Mouse (Mus musculus) forebrain, embryonic 15.5 days (tissue): ENCODE data around the gene Ccm2l. TPM values are rescaled to one million over a fixed set of nuclear protein-coding genes. Genes with fewer than 3 reads are reported as not detected.

Source experiments
- ATAC-seq: fragments of 200-750 bp; cut with Nextera tagmentation; replicated peaks from 2 replicates; pipeline ENCODE4 v1.8.0; 2017; ENCODE audit warnings: mild to moderate bottlenecking, moderate TSS enrichment, moderate library complexity
- H3K27ac ChIP-seq: fragments of 300-500 bp; sonication (generic); replicated peaks from 2 replicates; pipeline ENCODE4 v1.5.1; 2015; ENCODE audit warnings: mild to moderate bottlenecking, inconsistent platforms
- H3K27me3 ChIP-seq: fragments of 300-500 bp; sonication (generic); 2 replicates; pipeline ENCODE4 v1.6.1; 2015; ENCODE audit warnings: inconsistent platforms
- H3K36me3 ChIP-seq: fragments of 300-500 bp; sonication (generic); 2 replicates; pipeline ENCODE4 v1.6.1; 2015; ENCODE audit warnings: mild to moderate bottlenecking, inconsistent platforms
- H3K4me1 ChIP-seq: fragments of 300-500 bp; sonication (generic); 2 replicates; pipeline ENCODE4 v1.6.1; 2015; ENCODE audit warnings: inconsistent platforms
- H3K4me2 ChIP-seq: fragments of 300-500 bp; sonication (generic); replicated peaks from 2 replicates; pipeline ENCODE4 v1.6.1; 2015; ENCODE audit warnings: mild to moderate bottlenecking, inconsistent platforms
- H3K4me3 ChIP-seq: fragments of 300-500 bp; sonication (generic); 2 replicates; pipeline ENCODE4 v1.5.1; 2015; ENCODE audit warnings: mild to moderate bottlenecking, inconsistent platforms
- H3K9ac ChIP-seq: fragments of 300-500 bp; sonication (generic); replicated peaks from 2 replicates; pipeline ENCODE4 v1.6.1; 2015; ENCODE audit warnings: mild to moderate bottlenecking, inconsistent platforms
- H3K9me3 ChIP-seq: fragments of 300-500 bp; sonication (generic); 2 replicates; pipeline ENCODE4 v1.6.1; 2016; ENCODE audit warnings: inconsistent platforms
- WGBS: fragments of 180-500 bp; shearing (Covaris S2); methylation state at CpG from one replicate; pipeline ENCODE4 v1.1.7; 2015; ENCODE audit warnings: mixed read lengths; 5-methylcytosine and 5-hydroxymethylcytosine counted together
- polyA plus RNA-seq: library from polyadenylated mRNA; unstranded; fragments of >200 nt; fragmentation: Nextera tagmentation; extraction: Ambion mirVana; gene quantifications from 2 replicates; pipeline ENCODE4 v1.2.1, GENCODE M21; 2015

Gene Ccm2l
- polyA plus RNA-seq, 1 experiment from 2014 or later, result 1.1 TPM

GRCm38 (mm10) chr2:153081866-153082265 lies 16.1 kb downstream of the Ccm2l start:
- no peak overlapping the region for H3K27ac ChIP-seq
- H3K4me2 ChIP-seq, result no peak overlapping the region
- no peak overlapping the region for H3K4me3 ChIP-seq
- H3K4me1 ChIP-seq, result no peaks in the 10 kb centered on the region
- no peak for ATAC-seq
- no peak overlapping the region for H3K9ac ChIP-seq
- no peaks in the 10 kb centered on the region for H3K36me3 ChIP-seq
- WGBS, result 85% methylated on average over 6 of the region's 6 CpGs
- H3K9me3 ChIP-seq, result no peaks in the 10 kb centered on the region
- H3K27me3 ChIP-seq, result no peaks in the 10 kb centered on the region

GRCm38 (mm10) chr2:153083275-153083674 lies 17.5 kb downstream of the Ccm2l start:
- 82% methylated on average over 8 of the region's 8 CpGs for WGBS
- ATAC-seq, result no peak
- Histone ChIP-seq H3K27me3 (no peaks in the 10 kb centered on the region), H3K9ac (no peak overlapping the region), H3K27ac (no peak overlapping the region), H3K4me2 (no peak overlapping the region), H3K36me3 (no peaks in the 10 kb centered on the region), H3K9me3 (no peaks in the 10 kb centered on the region), H3K4me3 (no peak overlapping the region), H3K4me1 (no peaks in the 10 kb centered on the region)

DNA sequence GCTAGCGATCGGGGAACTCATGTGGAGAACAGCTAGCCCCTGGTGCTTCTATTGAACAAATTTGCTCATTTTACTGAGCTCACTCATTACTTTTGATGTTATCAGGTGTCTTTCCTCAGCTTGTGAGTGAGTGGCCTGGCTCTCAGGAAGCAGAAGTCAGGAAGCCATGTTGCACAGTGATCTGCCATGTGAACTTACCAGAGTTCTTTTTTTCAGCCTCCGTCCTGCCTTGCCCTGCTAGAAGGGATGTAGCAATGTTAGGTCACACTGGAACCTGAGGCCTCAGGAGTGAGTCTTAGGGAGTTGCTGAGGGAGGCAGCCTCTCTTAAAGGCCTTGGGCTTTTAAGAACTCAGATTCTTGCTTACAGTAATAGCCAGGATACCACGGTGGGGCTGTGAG lies 18.1 kb downstream of the Ccm2l start:
- no peaks in the 10 kb centered on the region for H3K4me1 ChIP-seq
- no peak overlapping the region for H3K9ac ChIP-seq
- no peaks in the 10 kb centered on the region for H3K27me3 ChIP-seq
- no peak overlapping the region for H3K27ac ChIP-seq
- 83% methylated on average over 4 of the region's 4 CpGs for WGBS
- no peak for ATAC-seq
- H3K4me2 ChIP-seq, result no peak overlapping the region
- H3K4me3 ChIP-seq, result no peak overlapping the region
- H3K36me3 ChIP-seq, result no peaks in the 10 kb centered on the region
- no peaks in the 10 kb centered on the region for H3K9me3 ChIP-seq

DNA sequence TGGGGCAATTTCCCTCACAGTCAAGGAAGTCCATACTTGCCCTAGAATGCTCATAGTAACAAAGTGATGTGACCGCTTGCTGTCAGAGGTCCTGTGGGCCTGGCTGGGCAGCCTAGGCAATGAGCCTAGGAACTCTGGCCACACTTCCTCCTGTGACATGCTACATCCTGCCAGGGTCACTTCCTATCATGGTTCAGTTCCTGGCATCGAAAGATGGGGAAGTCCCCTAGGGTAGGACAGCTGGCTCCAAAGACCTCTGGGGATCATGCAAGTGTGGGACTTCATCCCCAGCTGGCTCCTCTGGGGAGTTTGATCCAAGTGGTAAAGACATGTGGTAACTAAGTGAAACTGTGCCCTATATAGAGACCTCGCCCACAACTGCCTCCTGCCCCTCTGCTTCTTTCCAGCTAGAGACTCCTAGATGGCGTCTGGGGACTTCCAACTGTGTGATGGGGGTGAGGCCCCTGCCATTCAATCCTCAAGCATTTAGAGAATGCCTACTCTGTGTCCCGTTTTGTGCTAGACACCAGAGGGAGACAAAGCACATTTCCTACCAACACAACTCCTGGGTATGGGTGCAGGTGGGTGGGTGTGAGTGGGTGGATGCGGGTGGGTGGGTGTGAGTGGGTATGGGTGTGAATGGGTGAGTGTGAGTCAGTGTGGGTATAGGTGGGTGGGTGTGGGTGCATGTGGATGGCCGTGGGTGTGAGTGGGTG lies 18.7 kb downstream of the Ccm2l start:
- ATAC-seq, result no peak
- Histone ChIP-seq H3K4me1 (no peaks in the 10 kb centered on the region), H3K4me3 (no peak overlapping the region), H3K36me3 (no peaks in the 10 kb centered on the region), H3K9me3 (no peaks in the 10 kb centered on the region), H3K9ac (no peak overlapping the region), H3K27me3 (no peaks in the 10 kb centered on the region), H3K4me2 (no peak overlapping the region), H3K27ac (no peak overlapping the region)
- 70% methylated on average over 7 of the region's 7 CpGs for WGBS

- ATAC-seq, result no peak
- H3K9ac ChIP-seq, result no peak overlapping the region
- H3K4me1 ChIP-seq, result no peaks in the 10 kb centered on the region
- H3K4me2 ChIP-seq, result no peak overlapping the region
- no peaks in the 10 kb centered on the region for H3K9me3 ChIP-seq
- WGBS, result 95% methylated on average over 6 of the region's 6 CpGs
- no peaks in the 10 kb centered on the region for H3K36me3 ChIP-seq
- H3K4me3 ChIP-seq, result no peak overlapping the region
- H3K27me3 ChIP-seq, result no peaks in the 10 kb centered on the region
- H3K27ac ChIP-seq, result no peak overlapping the region
These were observed 19.8 kb downstream of the Ccm2l start for GRCm38 (mm10) chr2:153085556-153085955.

- 86% methylated on average over 4 of the region's 4 CpGs for WGBS
- no peaks in the 10 kb centered on the region for H3K9me3 ChIP-seq
- H3K27me3 ChIP-seq, result no peaks in the 10 kb centered on the region
- no peaks in the 10 kb centered on the region for H3K36me3 ChIP-seq
- no peak overlapping the region for H3K27ac ChIP-seq
- no peak overlapping the region for H3K4me2 ChIP-seq
- H3K4me3 ChIP-seq, result no peak overlapping the region
- no peak overlapping the region for H3K9ac ChIP-seq
- H3K4me1 ChIP-seq, result no peaks in the 10 kb centered on the region
- no peak for ATAC-seq
These were observed 20.4 kb downstream of the Ccm2l start for GRCm38 (mm10) chr2:153086166-153086565.

GRCm38 (mm10) chr2:153087091-153087490 lies 21.3 kb downstream of the Ccm2l start:
- Histone ChIP-seq H3K27me3 (no peaks in the 10 kb centered on the region), H3K36me3 (no peaks in the 10 kb centered on the region), H3K4me1 (no peaks in the 10 kb centered on the region), H3K9me3 (no peaks in the 10 kb centered on the region), H3K27ac (no peak overlapping the region), H3K9ac (no peak overlapping the region), H3K4me3 (no peak overlapping the region), H3K4me2 (no peak overlapping the region)
- 81% methylated on average over 10 of the region's 10 CpGs for WGBS
- no peak for ATAC-seq

DNA sequence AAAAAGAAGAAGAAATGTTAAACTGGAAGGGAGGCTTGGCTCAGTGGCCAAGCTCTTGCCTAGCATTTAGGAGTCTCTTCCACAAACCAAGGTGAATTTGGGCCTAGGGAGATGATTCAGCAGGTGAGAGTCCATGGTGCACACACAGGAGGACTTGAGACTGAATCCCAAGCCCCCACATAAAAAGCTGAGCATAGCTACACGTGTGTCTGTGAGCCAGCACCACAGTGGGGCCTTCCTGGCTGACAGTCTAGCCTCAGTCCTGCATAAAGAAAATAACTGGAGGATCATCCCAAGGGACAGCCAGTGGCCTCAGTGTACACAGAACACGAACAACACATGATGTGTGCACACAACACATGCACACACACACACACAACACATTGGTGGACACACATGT lies 23.6 kb downstream of the Ccm2l start:
- Histone ChIP-seq H3K4me3 (no peak overlapping the region), H3K27me3 (no peaks in the 10 kb centered on the region), H3K4me2 (no peak overlapping the region), H3K36me3 (no peaks in the 10 kb centered on the region), H3K4me1 (no peaks in the 10 kb centered on the region), H3K27ac (no peak overlapping the region), H3K9me3 (no peaks in the 10 kb centered on the region), H3K9ac (no peak overlapping the region)
- no peak for ATAC-seq
- WGBS, result 70% methylated on average over 2 of the region's 2 CpGs

DNA sequence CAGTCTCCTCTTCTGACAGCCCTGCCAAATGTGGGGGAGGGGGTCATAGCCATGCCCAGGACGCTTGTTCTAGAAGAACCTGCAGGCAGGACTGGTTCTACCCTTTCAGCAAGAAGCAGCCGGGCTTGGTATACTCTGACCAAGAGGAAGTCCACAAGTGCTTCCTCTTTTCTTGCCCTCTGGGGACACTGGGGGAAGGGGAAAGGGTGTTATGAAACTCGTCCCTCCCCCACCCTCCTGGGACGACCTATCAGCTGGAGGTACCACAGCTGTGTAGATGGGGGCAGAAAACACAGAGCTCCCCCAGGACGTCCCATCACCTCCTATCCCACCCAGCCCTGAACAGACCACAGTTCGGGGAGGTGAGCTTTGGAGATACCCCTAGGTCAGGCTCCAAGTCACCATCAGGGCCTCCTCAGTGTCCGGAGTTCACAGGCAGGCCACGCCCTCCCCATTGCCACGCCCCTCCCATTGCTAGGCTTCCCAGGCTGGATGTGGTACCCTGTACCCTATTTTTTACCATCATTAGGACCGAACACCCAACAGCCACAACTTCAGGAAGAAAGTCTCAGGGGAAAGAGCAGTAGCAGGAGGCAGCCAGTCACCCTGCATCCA lies 24.9 kb downstream of the Ccm2l start:
- no peak for ATAC-seq
- Histone ChIP-seq H3K27me3 (no peaks in the 10 kb centered on the region), H3K4me1 (no peaks in the 10 kb centered on the region), H3K27ac (no peak overlapping the region), H3K9ac (no peak overlapping the region), H3K4me2 (no peak overlapping the region), H3K4me3 (no peak overlapping the region), H3K9me3 (no peaks in the 10 kb centered on the region), H3K36me3 (no peaks in the 10 kb centered on the region)
- WGBS, result 55% methylated on average over 10 of the region's 10 CpGs

GRCm38 (mm10) chr2:153107046-153107766 lies 41.5 kb downstream of the Ccm2l start:
- no peak for ATAC-seq
- Histone ChIP-seq H3K4me3 (no peak overlapping the region), H3K9me3 (no peaks in the 10 kb centered on the region), H3K36me3 (no peaks in the 10 kb centered on the region), H3K4me2 (no peak overlapping the region), H3K27me3 (peaks cover 23% of the 10 kb centered on the region), H3K4me1 (peaks cover 9% of the 10 kb centered on the region), H3K9ac (no peak overlapping the region), H3K27ac (no peak overlapping the region)
- 27% methylated on average over 23 of the region's 23 CpGs for WGBS

DNA sequence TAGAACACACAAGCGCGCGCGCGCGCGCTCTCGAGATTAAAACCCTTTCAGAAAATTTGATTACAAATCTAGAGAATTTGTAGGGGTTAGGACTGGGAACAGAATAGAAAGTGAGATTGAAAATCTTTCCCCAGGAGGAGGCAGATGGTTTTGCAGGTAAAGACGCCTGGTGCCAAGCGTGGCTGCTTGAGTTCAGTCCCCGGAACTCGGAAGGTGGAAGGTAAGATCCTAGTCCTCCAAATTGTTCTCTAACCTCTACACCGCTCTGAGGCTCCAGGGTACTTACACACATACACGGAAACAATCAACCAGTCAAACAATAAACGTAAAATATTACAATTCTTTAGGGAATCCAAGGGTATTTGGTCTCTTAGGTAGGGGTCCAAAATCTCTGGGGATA lies 42.0 kb downstream of the Ccm2l start:
- Histone ChIP-seq H3K27ac (no peak overlapping the region), H3K9me3 (no peaks in the 10 kb centered on the region), H3K27me3 (peaks cover 23% of the 10 kb centered on the region), H3K36me3 (no peaks in the 10 kb centered on the region), H3K4me1 (peaks cover 9% of the 10 kb centered on the region), H3K4me2 (peak overlapping the region; percentile 76; the same call in 1 of the 2 replicates), H3K9ac (no peak overlapping the region), H3K4me3 (peak overlapping the region; percentile 41; the same call in 1 of the 2 replicates)
- 2% methylated on average over 15 of the region's 15 CpGs for WGBS
- no peak for ATAC-seq
